Mouse (Mus musculus): ENCODE data around the gene Crp. TPM values are rescaled to one million over a fixed set of nuclear protein-coding genes. Genes with fewer than 3 reads are reported as not detected.

Gene Crp
- total and polyA plus RNA-seq, 2 experiments from 2014 or later = not detected

DNA sequence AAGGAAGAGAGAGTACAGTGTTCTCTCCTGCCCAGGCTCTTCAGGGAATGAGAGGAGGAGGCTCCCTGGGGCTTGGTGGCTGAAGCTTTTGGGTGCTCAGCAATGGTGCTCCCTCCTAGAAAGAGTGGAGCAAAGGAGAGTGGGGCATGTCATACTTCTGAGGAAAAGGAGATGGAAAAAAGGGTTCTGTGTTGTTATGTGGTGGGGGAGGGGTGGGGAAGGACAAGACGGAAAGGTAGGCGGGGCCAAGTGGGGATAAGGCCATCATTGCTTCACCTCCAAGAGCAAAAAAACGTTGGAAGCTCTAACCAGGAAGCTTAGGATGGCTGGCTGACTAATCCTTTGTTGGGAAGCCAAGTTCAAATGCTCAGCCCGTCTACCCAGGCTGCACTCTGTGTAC, 14.1 kb downstream of the Crp start:
- TF ChIP-seq CTCF (IDR thresholded peaks at IDR 0.05; ENCODE audit: low read depth) (no peak), EP300 (IDR thresholded peaks at IDR 0.05; ENCODE audit: low read depth) (no peak)
- DNase-seq (ENCODE audit: low spot score) (no peak), ATAC-seq (ENCODE audit: insufficient read depth, low read depth) (no peak)
- Histone ChIP-seq H3K36me3 (replicated peaks; ENCODE audit: control insufficient read depth, insufficient read depth, low read length) (no peaks in the 10 kb centered on the region), H3K4me2 (ENCODE audit: low read depth, low read length) (no peak overlapping the region), H3K4me1 (ENCODE audit: control insufficient read depth, insufficient read depth) (no peaks in the 10 kb centered on the region), H3K27me3 (ENCODE audit: control insufficient read depth, insufficient read depth, low read length) (no peaks in the 10 kb centered on the region), H3K9me3 (replicated peaks; ENCODE audit: control insufficient read depth, low read length) (no peaks in the 10 kb centered on the region), H3K4me3 (ENCODE audit: low read depth, low read length) (no peak overlapping the region), H3K27ac (ENCODE audit: low read depth) (peak overlapping the region; percentile 80), H3K9ac (replicated peaks; ENCODE audit: low read depth, low read length) (no peak overlapping the region)
- 49% methylated on average over 4 of the region's 4 CpGs for WGBS

DNA sequence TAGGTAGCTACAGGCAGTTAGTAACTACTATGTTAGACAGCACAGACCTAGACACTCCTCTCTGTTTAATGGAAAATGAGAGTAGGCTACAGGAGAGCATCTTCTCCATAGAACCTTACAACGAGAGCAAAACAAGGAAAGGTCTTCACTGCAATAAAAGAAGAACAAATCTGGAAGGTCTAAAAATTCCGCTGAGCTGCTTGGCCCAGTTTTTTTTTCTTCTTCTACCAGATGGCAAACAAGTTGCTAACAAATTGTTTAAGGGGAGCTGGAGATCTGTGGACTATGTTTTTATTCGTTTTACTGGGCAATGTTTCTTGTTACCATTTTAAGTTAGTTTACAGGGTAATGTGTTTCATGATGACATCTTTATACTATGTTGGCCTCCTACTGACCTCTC, 53.4 kb downstream of the Crp start:
- no peaks in the 10 kb centered on the region for H3K27me3 ChIP-seq (ENCODE audit: control insufficient read depth, insufficient read depth, low read length)
- WGBS = 63% methylated on average over 3 of the region's 3 CpGs
- no peak overlapping the region for H3K4me2 ChIP-seq (ENCODE audit: low read depth, low read length)
- TF ChIP-seq EP300 (IDR thresholded peaks at IDR 0.05; ENCODE audit: low read depth) (no peak), CTCF (IDR thresholded peaks at IDR 0.05; ENCODE audit: low read depth) (no peak)
- ATAC-seq (ENCODE audit: insufficient read depth, low read depth) (no peak), DNase-seq (ENCODE audit: low spot score) (no peak)
- no peak overlapping the region for H3K9ac ChIP-seq (replicated peaks; ENCODE audit: low read depth, low read length)
- no peak overlapping the region for H3K27ac ChIP-seq (ENCODE audit: low read depth)
- H3K36me3 ChIP-seq (replicated peaks; ENCODE audit: control insufficient read depth, insufficient read depth, low read length) = no peaks in the 10 kb centered on the region
- no peaks in the 10 kb centered on the region for H3K4me1 ChIP-seq (ENCODE audit: control insufficient read depth, insufficient read depth)
- H3K4me3 ChIP-seq (ENCODE audit: low read depth, low read length) = no peak overlapping the region
- H3K9me3 ChIP-seq (replicated peaks; ENCODE audit: control insufficient read depth, low read length) = no peaks in the 10 kb centered on the region

DNA sequence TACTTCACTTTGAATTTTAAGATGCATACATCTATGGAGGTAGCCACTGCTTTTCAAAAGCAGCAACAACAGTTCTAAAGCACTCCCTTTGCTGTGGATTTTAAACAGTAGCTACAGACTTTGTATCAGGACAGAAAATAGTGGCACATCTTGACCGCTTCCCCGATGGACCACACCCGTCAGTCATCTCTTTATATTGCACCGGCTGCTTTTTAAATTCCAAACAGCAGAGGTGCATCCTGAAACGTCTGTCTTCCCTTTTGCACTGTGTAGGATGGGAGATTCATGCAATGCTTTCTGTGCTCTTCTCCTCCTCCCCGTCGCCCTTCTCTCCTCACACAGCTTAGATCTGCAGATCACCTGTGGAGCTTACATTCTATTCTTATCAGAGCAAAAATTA, 57.3 kb downstream of the Crp start:
- H3K4me2 ChIP-seq (ENCODE audit: low read depth, low read length) = no peak overlapping the region
- no peak overlapping the region for H3K27ac ChIP-seq (ENCODE audit: low read depth)
- WGBS = 69% methylated on average over 7 of the region's 7 CpGs
- H3K4me3 ChIP-seq (ENCODE audit: low read depth, low read length) = no peak overlapping the region
- TF ChIP-seq EP300 (IDR thresholded peaks at IDR 0.05; ENCODE audit: low read depth) = no peak
- TF ChIP-seq CTCF (IDR thresholded peaks at IDR 0.05; ENCODE audit: low read depth) = no peak
- no peaks in the 10 kb centered on the region for H3K36me3 ChIP-seq (replicated peaks; ENCODE audit: control insufficient read depth, insufficient read depth, low read length)
- ATAC-seq (ENCODE audit: insufficient read depth, low read depth) (no peak), DNase-seq (ENCODE audit: low spot score) (no peak)
- no peak overlapping the region for H3K9ac ChIP-seq (replicated peaks; ENCODE audit: low read depth, low read length)
- H3K4me1 ChIP-seq (ENCODE audit: control insufficient read depth, insufficient read depth) = no peaks in the 10 kb centered on the region
- no peaks in the 10 kb centered on the region for H3K9me3 ChIP-seq (replicated peaks; ENCODE audit: control insufficient read depth, low read length)
- H3K27me3 ChIP-seq (ENCODE audit: control insufficient read depth, insufficient read depth, low read length) = no peaks in the 10 kb centered on the region

DNA sequence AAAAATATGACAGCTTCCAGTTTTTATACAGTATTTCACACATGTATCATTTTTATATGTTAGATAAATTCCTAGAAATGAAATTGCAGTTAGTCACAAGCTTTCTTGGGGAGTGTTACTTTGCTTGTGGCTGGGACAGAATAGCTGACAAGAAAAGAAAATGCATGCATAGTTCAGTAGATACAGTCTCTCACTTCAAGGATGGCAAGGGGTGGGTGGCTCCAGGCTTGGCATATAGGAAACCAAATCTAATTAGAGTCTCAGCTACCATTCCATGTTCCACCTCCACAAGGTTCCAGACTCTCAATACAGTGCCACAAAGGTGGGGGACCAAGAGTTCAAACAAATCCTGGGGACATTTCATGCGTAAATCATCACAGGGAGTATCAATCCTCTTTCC, 61.7 kb downstream of the Crp start:
- WGBS = 74% methylated on average over 1 of the region's 1 CpGs
- Histone ChIP-seq H3K4me1 (ENCODE audit: control insufficient read depth, insufficient read depth) (no peaks in the 10 kb centered on the region), H3K4me2 (ENCODE audit: low read depth, low read length) (no peak overlapping the region), H3K27me3 (ENCODE audit: control insufficient read depth, insufficient read depth, low read length) (no peaks in the 10 kb centered on the region), H3K36me3 (replicated peaks; ENCODE audit: control insufficient read depth, insufficient read depth, low read length) (no peaks in the 10 kb centered on the region), H3K27ac (ENCODE audit: low read depth) (no peak overlapping the region), H3K9me3 (replicated peaks; ENCODE audit: control insufficient read depth, low read length) (no peaks in the 10 kb centered on the region), H3K4me3 (ENCODE audit: low read depth, low read length) (no peak overlapping the region), H3K9ac (replicated peaks; ENCODE audit: low read depth, low read length) (no peak overlapping the region)
- ATAC-seq (ENCODE audit: insufficient read depth, low read depth) (no peak), DNase-seq (ENCODE audit: low spot score) (no peak)
- no peak for TF ChIP-seq EP300 (IDR thresholded peaks at IDR 0.05; ENCODE audit: low read depth)
- TF ChIP-seq CTCF (IDR thresholded peaks at IDR 0.05; ENCODE audit: low read depth) = no peak

DNA sequence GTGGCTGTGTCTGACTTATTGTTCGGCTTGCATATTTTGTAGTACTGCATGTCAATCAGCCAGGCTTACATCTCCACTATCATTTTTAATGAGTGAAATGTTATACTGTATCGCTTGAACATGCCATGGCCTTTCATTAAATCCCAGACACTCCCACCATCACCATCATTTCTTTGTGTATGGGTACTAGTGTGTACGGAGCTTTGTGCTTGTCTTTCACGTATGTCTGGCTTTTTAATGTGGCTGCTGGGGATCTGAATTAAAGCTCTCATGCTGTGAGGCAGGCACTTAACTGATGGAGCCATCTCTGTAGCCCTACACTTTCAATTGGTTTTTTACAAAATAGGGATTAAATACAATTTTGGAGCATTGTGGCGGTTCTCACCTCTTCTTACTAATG, 81.3 kb downstream of the Crp start:
- Histone ChIP-seq H3K4me1 (ENCODE audit: control insufficient read depth, insufficient read depth) (no peaks in the 10 kb centered on the region), H3K9me3 (replicated peaks; ENCODE audit: control insufficient read depth, low read length) (no peaks in the 10 kb centered on the region), H3K27ac (ENCODE audit: low read depth) (no peak overlapping the region), H3K9ac (replicated peaks; ENCODE audit: low read depth, low read length) (no peak overlapping the region), H3K36me3 (replicated peaks; ENCODE audit: control insufficient read depth, insufficient read depth, low read length) (no peaks in the 10 kb centered on the region), H3K27me3 (ENCODE audit: control insufficient read depth, insufficient read depth, low read length) (no peaks in the 10 kb centered on the region), H3K4me3 (ENCODE audit: low read depth, low read length) (no peak overlapping the region), H3K4me2 (ENCODE audit: low read depth, low read length) (no peak overlapping the region)
- DNase-seq (ENCODE audit: low spot score) (no peak), ATAC-seq (ENCODE audit: insufficient read depth, low read depth) (no peak)
- TF ChIP-seq EP300 (IDR thresholded peaks at IDR 0.05; ENCODE audit: low read depth) (no peak), CTCF (IDR thresholded peaks at IDR 0.05; ENCODE audit: low read depth) (no peak)
- 81% methylated on average over 5 of the region's 5 CpGs for WGBS

DNA sequence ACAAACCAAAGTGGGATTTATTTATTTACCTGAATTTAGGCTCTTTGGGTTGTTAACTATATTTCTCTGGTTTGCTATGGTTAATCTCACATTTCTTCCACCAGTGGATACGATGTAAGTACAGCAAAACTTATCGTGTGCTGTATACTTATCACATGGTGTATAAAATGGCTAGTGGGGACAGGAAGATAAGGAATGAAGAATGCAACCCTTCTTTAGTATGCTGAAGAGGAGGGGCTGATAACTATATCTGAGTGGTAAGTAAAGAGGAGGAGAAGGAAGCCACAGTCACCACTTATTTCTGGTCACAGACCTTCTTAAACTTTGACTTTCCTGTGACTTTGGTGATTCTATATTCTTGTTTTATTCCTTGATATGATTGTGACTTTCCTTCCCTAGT, 87.5 kb downstream of the Crp start:
- Histone ChIP-seq H3K4me1 (ENCODE audit: control insufficient read depth, insufficient read depth) (no peaks in the 10 kb centered on the region), H3K27ac (ENCODE audit: low read depth) (no peak overlapping the region), H3K36me3 (replicated peaks; ENCODE audit: control insufficient read depth, insufficient read depth, low read length) (no peaks in the 10 kb centered on the region), H3K27me3 (ENCODE audit: control insufficient read depth, insufficient read depth, low read length) (no peaks in the 10 kb centered on the region), H3K4me2 (ENCODE audit: low read depth, low read length) (no peak overlapping the region), H3K9ac (replicated peaks; ENCODE audit: low read depth, low read length) (no peak overlapping the region), H3K9me3 (replicated peaks; ENCODE audit: control insufficient read depth, low read length) (no peaks in the 10 kb centered on the region), H3K4me3 (ENCODE audit: low read depth, low read length) (no peak overlapping the region)
- DNase-seq (ENCODE audit: low spot score) = no peak
- WGBS = 12% methylated on average over 2 of the region's 2 CpGs
- TF ChIP-seq CTCF (IDR thresholded peaks at IDR 0.05; ENCODE audit: low read depth) = no peak
- TF ChIP-seq EP300 (IDR thresholded peaks at IDR 0.05; ENCODE audit: low read depth) = no peak
- no peak for ATAC-seq (ENCODE audit: insufficient read depth, low read depth)

All from heart, postnatal 0 days (tissue).